Mouse (Mus musculus) heart, embryonic 14.5 days (tissue): ENCODE results near the gene Klc1. TPM values are rescaled to one million over a fixed set of nuclear protein-coding genes. Genes with fewer than 3 reads are reported as not detected.
A peak's percentile ranks its signal among the peaks of the same experiment; 100 is the strongest.

Source experiments
- ATAC-seq: fragments of 200-750 bp; cut with Nextera tagmentation; 2 replicates; pipeline ENCODE4 v1.8.0; 2017; ENCODE audit warnings: low read depth, moderate TSS enrichment; ENCODE audit not compliant: insufficient number of reproducible peaks, insufficient read depth, low FRiP score
- H3K27ac ChIP-seq, 2 experiments: fragments of 200-500 bp in 1 of 2; fragments of 300-500 bp in 1 of 2; sonication (generic) in 1 of 2; replicated peaks in 1 of 2; 2 replicates each; pipeline ENCODE4 v1.5.1; 2012 to 2014; ENCODE audit warnings: low read depth in 2 of 2, low read length in 2 of 2, control low read depth in 1 of 2, mild to moderate bottlenecking in 1 of 2, mixed read lengths in 1 of 2; ENCODE audit not compliant: control insufficient read depth in 1 of 2, insufficient read depth in 1 of 2
- H3K27me3 ChIP-seq: fragments of 300-500 bp; sonication (generic); 2 replicates; pipeline ENCODE4 v1.6.1; 2014; ENCODE audit warnings: mild to moderate bottlenecking, low read length, control low read depth; ENCODE audit not compliant: control insufficient read depth, insufficient read depth
- H3K36me3 ChIP-seq: fragments of 300-500 bp; sonication (generic); 2 replicates; pipeline ENCODE4 v1.6.1; 2014; ENCODE audit warnings: mild to moderate bottlenecking, control low read depth, low read length, mixed read lengths; ENCODE audit not compliant: control insufficient read depth, insufficient read depth
- H3K4me1 ChIP-seq, 2 experiments: fragments of 200-500 bp in 1 of 2; fragments of 300-500 bp in 1 of 2; sonication (generic) in 1 of 2; 2 replicates each; pipeline ENCODE4 v1.6.1; 2012 to 2014; ENCODE audit warnings: low read length in 2 of 2, control low read depth in 1 of 2, mixed read lengths in 1 of 2; ENCODE audit not compliant: control insufficient read depth in 2 of 2, insufficient read depth in 2 of 2
- H3K4me2 ChIP-seq: fragments of 300-500 bp; sonication (generic); 2 replicates; pipeline ENCODE4 v1.6.1; 2014; ENCODE audit warnings: mild to moderate bottlenecking, low read length
- H3K4me3 ChIP-seq, 2 experiments: fragments of 200-500 bp in 1 of 2; fragments of 300-500 bp in 1 of 2; sonication (generic) in 1 of 2; 2 replicates each; pipeline ENCODE4 v1.5.1; 2012 to 2014; ENCODE audit warnings: low read length in 2 of 2, mild to moderate bottlenecking in 2 of 2, control low read depth in 1 of 2, low read depth in 1 of 2, moderate library complexity in 1 of 2; ENCODE audit not compliant: control insufficient read depth in 1 of 2, insufficient read depth in 1 of 2
- H3K9ac ChIP-seq: fragments of 300-500 bp; sonication (generic); 2 replicates; pipeline ENCODE4 v1.6.1; 2014; ENCODE audit warnings: mild to moderate bottlenecking, low read length
- H3K9me3 ChIP-seq: fragments of 300-500 bp; sonication (generic); 2 replicates; pipeline ENCODE4 v1.6.1; 2016; ENCODE audit warnings: low read length, control low read depth; ENCODE audit not compliant: control insufficient read depth
- WGBS: fragments of 180-500 bp; shearing (Covaris S2); extraction: QIAGEN DNeasy Blood & Tissue Kit; methylation state at CpG from one replicate; pipeline ENCODE4 v1.1.7; 2014; 5-methylcytosine and 5-hydroxymethylcytosine counted together
- polyA plus RNA-seq: library from polyadenylated mRNA; unstranded; fragments of >200 nt; fragmentation: Nextera tagmentation; extraction: Ambion mirVana; gene quantifications from 2 replicates; pipeline ENCODE4 v1.2.1, GENCODE M21; 2014

The Klc1 gene
- polyA plus RNA-seq, 1 experiment from 2014 or later, result 118 TPM

- Histone ChIP-seq H3K9ac (peak overlapping the region; percentile 22), H3K27me3 (no peaks in the 10 kb centered on the region), H3K4me3 (no peak overlapping the region), H3K36me3 (0 out of 2 replicates have a peak, but pooled peaks cover 7% of the 10 kb centered on the region), H3K4me2 (peak overlapping the region; percentile 17), H3K9me3 (no peaks in the 10 kb centered on the region), H3K27ac (peak overlapping the region; percentile 34 to 47; a peak in 3 of 4 replicates), H3K4me1 (peaks cover 26 to 50% of the 10 kb centered on the region in 2 experiments)
- WGBS, result 47% methylated on average over 16 of the region's 16 CpGs
- no peak for ATAC-seq
Measured at GRCm38 (mm10) chr12:111766313-111767236, 7.9 kb downstream of the Klc1 start.

GRCm38 (mm10) chr12:111768322-111768928 lies 9.8 kb downstream of the Klc1 start:
- no peak overlapping the region for H3K27ac ChIP-seq
- H3K9ac ChIP-seq, result no peak overlapping the region
- peaks cover 20% of the 10 kb centered on the region for H3K36me3 ChIP-seq
- H3K27me3 ChIP-seq, result no peaks in the 10 kb centered on the region
- no peak for ATAC-seq
- no peak overlapping the region for H3K4me2 ChIP-seq
- no peaks in the 10 kb centered on the region for H3K9me3 ChIP-seq
- peaks cover 24 to 42% of the 10 kb centered on the region in 2 experiments for H3K4me1 ChIP-seq
- no peak overlapping the region for H3K4me3 ChIP-seq
- WGBS, result 93% methylated on average over 10 of the region's 10 CpGs

GRCm38 (mm10) chr12:111769306-111769705 lies 10.7 kb downstream of the Klc1 start:
- H3K9me3 ChIP-seq, result no peaks in the 10 kb centered on the region
- H3K27me3 ChIP-seq, result no peaks in the 10 kb centered on the region
- no peak overlapping the region for H3K4me3 ChIP-seq
- H3K4me1 ChIP-seq, result peaks cover 24 to 42% of the 10 kb centered on the region in 2 experiments
- 0 out of 2 replicates have a peak overlapping the region, but pooled peaks have one; percentile 5 for H3K4me2 ChIP-seq
- H3K27ac ChIP-seq, result peak overlapping the region; percentile 46 to 77
- no peak for ATAC-seq
- H3K9ac ChIP-seq, result peak overlapping the region; percentile 49; the same call in 1 of the 2 replicates
- peaks cover 25% of the 10 kb centered on the region for H3K36me3 ChIP-seq
- WGBS, result 20% methylated on average over 10 of the region's 10 CpGs

- Histone ChIP-seq H3K4me2 (0 out of 2 replicates have a peak overlapping the region, but pooled peaks have one; percentile 15), H3K27ac (peak overlapping the region; percentile 46 to 77)
Measured at GRCm38 (mm10) chr12:111769816-111770577, 11.3 kb downstream of the Klc1 start.

GRCm38 (mm10) chr12:111770651-111771050 lies 12.0 kb downstream of the Klc1 start:
- peaks cover 38% of the 10 kb centered on the region for H3K36me3 ChIP-seq
- no peak for ATAC-seq
- no peak overlapping the region for H3K9ac ChIP-seq
- WGBS, result 85% methylated on average over 10 of the region's 10 CpGs
- no peak overlapping the region for H3K4me3 ChIP-seq
- no peak overlapping the region for H3K4me2 ChIP-seq
- no peaks in the 10 kb centered on the region for H3K9me3 ChIP-seq
- H3K4me1 ChIP-seq, result peaks cover 24 to 41% of the 10 kb centered on the region in 2 experiments
- H3K27ac ChIP-seq, result peak overlapping the region in 1 of 2 experiments; percentile 35; a peak in 2 of 4 replicates
- no peaks in the 10 kb centered on the region for H3K27me3 ChIP-seq

More at GRCm38 (mm10) chr12:111769816-111770577, 11.3 kb downstream of the Klc1 start:
- peaks cover 24 to 42% of the 10 kb centered on the region in 2 experiments for H3K4me1 ChIP-seq
- no peak overlapping the region for H3K4me3 ChIP-seq
- WGBS, result 43% methylated on average over 9 of the region's 9 CpGs
- no peaks in the 10 kb centered on the region for H3K27me3 ChIP-seq
- no peaks in the 10 kb centered on the region for H3K9me3 ChIP-seq
- peak overlapping the region; percentile 49; the same call in 1 of the 2 replicates for H3K9ac ChIP-seq
- ATAC-seq, result peak; percentile 14; the same call in 1 of the 2 replicates
- H3K36me3 ChIP-seq, result peaks cover 32% of the 10 kb centered on the region

GRCm38 (mm10) chr12:111774156-111774555 lies 15.5 kb downstream of the Klc1 start:
- H3K9me3 ChIP-seq, result no peaks in the 10 kb centered on the region
- no peak overlapping the region for H3K27ac ChIP-seq
- H3K27me3 ChIP-seq, result no peaks in the 10 kb centered on the region
- ATAC-seq, result no peak
- peaks cover 73% of the 10 kb centered on the region for H3K36me3 ChIP-seq
- H3K4me2 ChIP-seq, result no peak overlapping the region
- peaks cover 9 to 17% of the 10 kb centered on the region in 2 experiments for H3K4me1 ChIP-seq
- no peak overlapping the region for H3K4me3 ChIP-seq
- H3K9ac ChIP-seq, result no peak overlapping the region
- WGBS, result 91% methylated on average over 16 of the region's 16 CpGs

- 81% methylated on average over 15 of the region's 15 CpGs for WGBS
Measured at GRCm38 (mm10) chr12:111774845-111775244, 16.2 kb downstream of the Klc1 start.

More at GRCm38 (mm10) chr12:111774845-111775244, 16.2 kb downstream of the Klc1 start:
- ATAC-seq, result no peak
- peaks cover 5% of the 10 kb centered on the region; the same call in 1 of the 2 replicates for H3K9me3 ChIP-seq
- H3K4me2 ChIP-seq, result no peak overlapping the region
- no peak overlapping the region for H3K9ac ChIP-seq
- H3K4me1 ChIP-seq, result peaks cover 3 to 10% of the 10 kb centered on the region in 2 experiments; a peak in 3 of 4 replicates
- H3K27ac ChIP-seq, result no peak overlapping the region
- H3K27me3 ChIP-seq, result no peaks in the 10 kb centered on the region
- no peak overlapping the region for H3K4me3 ChIP-seq
- H3K36me3 ChIP-seq, result peaks cover 80% of the 10 kb centered on the region
